Mouse (Mus musculus) liver, embryonic 12.5 days (tissue): ENCODE measurements around the gene Cdk5. TPM values are rescaled to one million over a fixed set of nuclear protein-coding genes. Genes with fewer than 3 reads are reported as not detected.
A peak's percentile ranks its signal among the peaks of the same experiment; 100 is the strongest.

Experiments used
- ATAC-seq: fragments of 200-750 bp; cut with Nextera tagmentation; 2 replicates; pipeline ENCODE4 v1.8.0; 2017; ENCODE audit warnings: moderate number of reproducible peaks, mild to moderate bottlenecking, moderate library complexity
- H3K27ac ChIP-seq: fragments of 300-500 bp; sonication (generic); 2 replicates; pipeline ENCODE4 v1.5.1; 2016; ENCODE audit warnings: mild to moderate bottlenecking
- H3K27me3 ChIP-seq: fragments of 300-500 bp; sonication (generic); replicated peaks from 2 replicates; pipeline ENCODE4 v1.6.1; 2016; ENCODE audit warnings: mild to moderate bottlenecking, moderate library complexity
- H3K36me3 ChIP-seq: fragments of 300-500 bp; sonication (generic); 2 replicates; pipeline ENCODE4 v1.6.1; 2016; ENCODE audit warnings: mild to moderate bottlenecking, moderate library complexity
- H3K4me1 ChIP-seq: fragments of 300-500 bp; sonication (generic); 2 replicates; pipeline ENCODE4 v1.6.1; 2016
- H3K4me2 ChIP-seq: fragments of 300-500 bp; sonication (generic); 2 replicates; pipeline ENCODE4 v1.6.1; 2016; ENCODE audit warnings: mild to moderate bottlenecking, moderate library complexity
- H3K4me3 ChIP-seq: fragments of 300-500 bp; sonication (generic); 2 replicates; pipeline ENCODE4 v1.5.1; 2016; ENCODE audit warnings: mild to moderate bottlenecking, moderate library complexity
- H3K9ac ChIP-seq: fragments of 300-500 bp; sonication (generic); 2 replicates; pipeline ENCODE4 v1.6.1; 2016; ENCODE audit warnings: mild to moderate bottlenecking, moderate library complexity
- H3K9me3 ChIP-seq: fragments of 300-500 bp; sonication (generic); replicated peaks from 2 replicates; pipeline ENCODE4 v1.6.1; 2016; ENCODE audit warnings: mild to moderate bottlenecking, moderate library complexity
- WGBS: fragments of 180-500 bp; shearing (Covaris S2); methylation state at CpG from one replicate; pipeline ENCODE4 v1.1.7; 2016; ENCODE audit not compliant: insufficient replicate concordance; 5-methylcytosine and 5-hydroxymethylcytosine counted together
- polyA plus RNA-seq: library from polyadenylated mRNA; unstranded; fragments of >200 nt; fragmentation: Nextera tagmentation; extraction: Ambion mirVana; gene quantifications from 2 replicates; pipeline ENCODE4 v1.2.1, GENCODE M21; 2016

Cdk5 gene
- polyA plus RNA-seq, 1 experiment from 2014 or later, result 13.0 TPM

DNA sequence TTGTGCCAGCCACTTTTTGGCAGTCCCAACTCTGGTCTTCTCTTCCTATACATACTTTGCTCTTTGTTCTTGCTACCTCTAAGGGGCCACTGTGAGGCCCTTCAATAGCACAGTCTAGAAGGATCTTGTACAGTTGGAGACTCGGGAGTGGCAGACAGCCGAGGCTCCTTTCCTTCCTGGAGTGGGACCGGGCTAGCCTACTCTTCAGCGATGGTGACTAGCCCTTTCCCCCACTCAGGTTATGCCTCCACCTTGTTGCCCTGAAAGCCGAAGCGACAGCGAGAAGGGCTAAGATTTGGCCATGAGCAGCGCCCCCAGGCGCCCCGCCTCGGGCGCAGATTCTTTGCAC, 3.9 kb upstream of the Cdk5 start:
- H3K9ac ChIP-seq, result peak overlapping the region; percentile 35; the same call in 1 of the 2 replicates
- H3K4me1 ChIP-seq, result peaks cover 59% of the 10 kb centered on the region
- peak overlapping the region; percentile 95 for H3K4me2 ChIP-seq
- H3K27me3 ChIP-seq, result no peaks in the 10 kb centered on the region; the same call in 1 of the 2 replicates
- H3K9me3 ChIP-seq, result no peaks in the 10 kb centered on the region
- H3K4me3 ChIP-seq, result peak overlapping the region; percentile 74; the same call in 1 of the 2 replicates
- H3K36me3 ChIP-seq, result peaks cover 30% of the 10 kb centered on the region
- ATAC-seq, result no peak
- WGBS, result 26% methylated on average over 12 of the region's 12 CpGs
- no peak overlapping the region for H3K27ac ChIP-seq

DNA sequence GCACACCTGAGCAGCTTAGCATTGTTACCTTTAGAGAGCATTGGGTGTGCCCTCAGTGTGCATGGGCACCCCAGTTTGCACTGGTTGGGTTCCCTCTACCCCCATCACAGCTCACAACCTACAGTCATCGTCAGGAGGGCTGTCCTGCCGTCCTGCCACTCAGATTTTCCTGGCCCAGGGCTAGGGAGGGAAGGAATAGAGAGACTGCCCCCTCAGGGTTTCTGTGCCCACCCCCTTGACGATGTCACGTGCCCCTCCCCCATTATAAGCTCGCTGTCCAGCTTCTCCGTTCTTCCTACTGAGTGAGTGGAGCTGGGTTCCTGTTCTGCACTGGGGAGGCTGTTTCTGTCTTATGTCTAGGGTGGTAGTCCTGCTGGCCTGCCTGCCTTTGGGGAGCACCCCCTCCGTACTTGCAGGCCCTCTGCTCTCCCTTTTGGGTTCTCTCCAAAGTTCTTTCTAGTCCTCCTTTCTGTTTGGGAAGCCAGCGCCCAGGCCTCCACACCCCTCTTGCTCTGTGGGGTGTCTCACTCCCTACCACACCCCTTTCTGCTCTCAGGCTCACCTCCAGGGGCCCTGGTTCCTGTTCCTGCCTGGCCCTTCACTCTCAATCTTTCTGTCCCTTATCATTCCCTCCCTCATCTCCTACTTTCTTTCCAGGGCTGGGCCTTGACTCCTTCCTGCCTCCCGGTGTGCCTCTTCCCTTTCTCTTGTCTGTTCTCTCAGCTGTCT, 3.4 kb upstream of the Cdk5 start:
- H3K9ac ChIP-seq, result peak overlapping the region; percentile 89; the same call in 1 of the 2 replicates
- peak overlapping the region; percentile 74 for H3K4me3 ChIP-seq
- peaks cover 25% of the 10 kb centered on the region for H3K36me3 ChIP-seq
- H3K27ac ChIP-seq, result no peak overlapping the region
- H3K4me2 ChIP-seq, result peak overlapping the region; percentile 95
- peaks cover 60% of the 10 kb centered on the region for H3K4me1 ChIP-seq
- no peak for ATAC-seq
- H3K9me3 ChIP-seq, result no peaks in the 10 kb centered on the region
- H3K27me3 ChIP-seq, result no peaks in the 10 kb centered on the region; the same call in 1 of the 2 replicates
- WGBS, result 8% methylated on average over 9 of the region's 9 CpGs

DNA sequence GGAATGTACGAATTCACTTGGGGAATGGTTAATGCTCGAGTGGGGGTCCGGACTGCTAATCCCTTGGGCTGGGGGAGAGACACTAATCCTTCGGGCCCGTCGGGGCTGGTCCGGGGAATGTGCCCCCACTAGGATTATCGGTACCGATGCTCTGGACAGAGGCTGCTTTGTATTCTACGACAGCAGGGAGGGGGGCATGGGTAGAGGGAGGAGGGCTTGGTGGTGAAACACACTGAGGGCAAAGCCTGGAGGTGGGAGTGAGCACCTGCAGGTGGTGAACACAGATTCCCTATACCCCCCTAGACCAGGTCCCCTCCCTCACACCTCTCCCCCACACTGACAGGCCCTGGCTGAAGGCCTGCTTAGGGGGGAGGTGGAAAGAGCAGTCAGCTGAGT, 2.7 kb upstream of the Cdk5 start:
- no peak for ATAC-seq
- Histone ChIP-seq H3K9ac (peak overlapping the region; percentile 89), H3K27me3 (no peaks in the 10 kb centered on the region; the same call in 1 of the 2 replicates), H3K4me2 (peak overlapping the region; percentile 95), H3K36me3 (peaks cover 18% of the 10 kb centered on the region), H3K4me1 (peaks cover 60% of the 10 kb centered on the region), H3K9me3 (no peaks in the 10 kb centered on the region), H3K4me3 (peak overlapping the region; percentile 74), H3K27ac (no peak overlapping the region)
- WGBS, result 10% methylated on average over 10 of the region's 10 CpGs

DNA sequence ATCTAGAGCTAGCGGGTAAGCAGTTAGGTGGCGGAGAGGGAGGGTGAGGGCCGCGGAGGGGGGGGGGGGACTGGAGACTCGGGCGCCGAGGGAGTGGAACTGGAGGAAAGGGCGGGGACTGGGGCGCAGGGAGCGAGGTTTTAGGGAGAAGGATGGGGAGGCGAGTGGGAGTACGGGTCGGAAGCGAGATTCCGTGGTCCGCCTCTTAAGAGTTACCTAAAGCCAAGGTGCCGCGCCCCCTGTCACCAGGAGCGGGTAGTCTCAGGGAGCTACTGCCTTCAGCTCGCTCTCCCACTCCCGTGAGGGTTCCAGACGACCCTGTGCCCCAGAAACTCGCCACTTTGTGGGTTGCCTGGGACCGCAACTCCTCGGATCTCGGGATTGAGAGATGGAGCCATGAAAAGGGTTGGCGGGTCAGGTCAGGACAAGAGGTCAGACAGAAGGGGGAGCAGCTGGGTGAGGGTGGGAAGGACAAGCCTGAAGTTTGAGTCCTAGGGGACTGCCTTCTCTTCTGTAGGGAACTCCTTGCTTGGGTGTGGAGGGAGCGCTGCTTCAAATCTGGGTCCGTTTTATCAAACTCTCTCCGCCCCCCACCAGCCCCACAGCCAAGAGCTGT, 2.2 kb upstream of the Cdk5 start:
- peak overlapping the region; percentile 74 for H3K4me3 ChIP-seq
- no peaks in the 10 kb centered on the region for H3K9me3 ChIP-seq
- H3K4me2 ChIP-seq, result peak overlapping the region; percentile 95
- no peak for ATAC-seq
- peaks cover 60% of the 10 kb centered on the region for H3K4me1 ChIP-seq
- H3K27me3 ChIP-seq, result no peaks in the 10 kb centered on the region; the same call in 1 of the 2 replicates
- under 1% methylated on average over 25 of the region's 30 CpGs for WGBS
- peak overlapping the region; percentile 89 for H3K9ac ChIP-seq
- peak overlapping the region; percentile 95 for H3K27ac ChIP-seq
- peaks cover 13% of the 10 kb centered on the region for H3K36me3 ChIP-seq

DNA sequence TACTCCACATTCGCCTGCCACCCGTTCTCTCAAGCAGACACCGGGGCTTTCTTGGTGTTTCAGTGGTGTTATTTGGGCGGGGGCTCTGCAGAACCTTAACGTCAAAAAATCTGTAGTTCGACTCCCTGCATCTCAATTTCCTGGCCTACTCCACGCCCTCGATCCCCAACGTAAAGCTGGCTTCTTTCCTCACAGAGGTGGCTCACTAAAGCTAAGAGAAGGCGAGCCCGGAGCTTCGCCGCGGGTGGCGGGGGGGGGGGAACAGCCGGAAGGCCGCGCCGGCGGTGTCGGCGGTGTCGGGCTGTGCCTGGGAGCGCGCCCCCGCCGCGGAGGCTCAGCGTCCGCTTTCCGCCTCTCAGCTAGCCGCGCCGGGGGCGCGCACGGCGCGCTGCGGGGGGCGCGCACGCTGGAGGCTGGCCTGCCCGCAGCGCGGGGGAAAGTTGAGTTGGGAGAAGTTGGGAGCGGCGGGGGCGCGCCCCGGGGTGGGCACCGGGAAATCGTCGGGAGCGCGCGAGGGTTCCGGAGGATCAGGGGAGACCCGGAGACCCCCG, 1.6 kb upstream of the Cdk5 start:
- Histone ChIP-seq H3K27ac (peak overlapping the region; percentile 95), H3K9me3 (no peaks in the 10 kb centered on the region), H3K36me3 (peaks cover 8% of the 10 kb centered on the region), H3K4me2 (peak overlapping the region; percentile 95), H3K27me3 (no peaks in the 10 kb centered on the region; the same call in 1 of the 2 replicates), H3K4me3 (peak overlapping the region; percentile 74), H3K9ac (peak overlapping the region; percentile 89), H3K4me1 (peaks cover 60% of the 10 kb centered on the region)
- ATAC-seq, result peak; percentile 48
- under 1% methylated on average over 50 of the region's 60 CpGs for WGBS

DNA sequence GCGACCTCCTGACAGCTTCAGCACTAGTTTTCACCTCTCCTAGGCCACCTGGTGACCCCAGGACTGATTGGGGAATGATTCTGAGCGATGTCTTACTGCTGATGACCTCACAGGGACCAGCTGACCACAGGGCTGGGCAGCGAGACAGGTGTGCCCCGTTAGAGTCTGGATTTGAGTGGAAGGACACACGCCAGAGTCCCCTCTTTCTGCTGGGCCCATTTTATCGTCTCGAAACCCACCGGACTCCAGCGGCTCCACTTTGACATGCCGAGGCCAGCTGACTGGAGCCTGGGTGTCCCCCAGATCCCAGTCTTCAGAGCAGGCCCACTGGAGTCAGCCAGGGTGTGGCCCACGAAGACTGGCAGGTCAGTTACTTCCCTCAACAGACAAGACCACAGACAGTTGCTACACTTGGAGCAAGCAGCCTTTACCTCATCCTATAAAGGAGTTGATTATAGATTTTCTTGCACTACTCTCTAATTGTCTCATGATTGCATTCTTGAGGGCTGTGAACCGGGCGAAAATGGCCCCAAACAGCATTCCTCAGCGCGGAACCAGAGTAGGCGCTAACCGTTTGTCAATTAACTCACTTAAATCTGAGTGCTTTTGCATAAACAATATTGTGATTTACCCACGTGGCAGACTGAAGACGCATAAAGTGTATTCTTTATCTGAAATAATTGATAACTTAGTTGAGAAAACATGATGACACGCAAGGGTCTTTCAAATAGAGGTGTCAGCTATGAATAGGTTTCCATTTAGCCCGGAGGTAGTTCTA, 863 bp upstream of the Cdk5 start:
- peak overlapping the region; percentile 95 for H3K4me2 ChIP-seq
- WGBS, result 14% methylated on average over 21 of the region's 21 CpGs
- H3K27ac ChIP-seq, result peak overlapping the region; percentile 95
- peaks cover 9% of the 10 kb centered on the region for H3K36me3 ChIP-seq
- no peaks in the 10 kb centered on the region; the same call in 1 of the 2 replicates for H3K27me3 ChIP-seq
- peak overlapping the region; percentile 74 for H3K4me3 ChIP-seq
- ATAC-seq, result no peak
- peaks cover 60% of the 10 kb centered on the region for H3K4me1 ChIP-seq
- H3K9ac ChIP-seq, result peak overlapping the region; percentile 89
- H3K9me3 ChIP-seq, result no peaks in the 10 kb centered on the region

DNA sequence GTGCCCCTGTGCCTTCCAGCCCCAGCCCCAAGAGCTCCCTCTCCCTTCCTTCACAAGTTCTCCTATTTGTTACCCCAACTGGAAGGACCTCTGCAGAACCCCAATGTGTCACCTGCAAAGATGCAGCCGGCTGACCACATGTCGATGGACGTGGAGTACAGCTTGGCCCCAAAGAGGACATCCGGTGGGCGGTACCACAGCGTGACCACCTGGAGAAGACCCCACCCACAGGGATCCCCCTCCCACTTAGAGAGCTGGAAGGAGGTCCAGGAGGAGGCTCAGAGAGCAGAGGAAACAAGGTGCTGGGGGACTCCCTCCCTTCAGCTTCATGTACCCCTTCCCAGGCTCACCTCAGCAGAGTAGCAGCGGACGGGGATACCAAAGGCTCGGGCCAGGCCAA, 2.9 kb downstream of the Cdk5 start:
- Histone ChIP-seq H3K27me3 (peaks cover 13% of the 10 kb centered on the region), H3K27ac (no peak overlapping the region), H3K9ac (no peak overlapping the region), H3K36me3 (peaks cover 13% of the 10 kb centered on the region), H3K4me1 (peaks cover 36% of the 10 kb centered on the region), H3K9me3 (no peaks in the 10 kb centered on the region), H3K4me3 (no peak overlapping the region), H3K4me2 (no peak overlapping the region)
- no peak for ATAC-seq
- WGBS, result 90% methylated on average over 9 of the region's 9 CpGs

DNA sequence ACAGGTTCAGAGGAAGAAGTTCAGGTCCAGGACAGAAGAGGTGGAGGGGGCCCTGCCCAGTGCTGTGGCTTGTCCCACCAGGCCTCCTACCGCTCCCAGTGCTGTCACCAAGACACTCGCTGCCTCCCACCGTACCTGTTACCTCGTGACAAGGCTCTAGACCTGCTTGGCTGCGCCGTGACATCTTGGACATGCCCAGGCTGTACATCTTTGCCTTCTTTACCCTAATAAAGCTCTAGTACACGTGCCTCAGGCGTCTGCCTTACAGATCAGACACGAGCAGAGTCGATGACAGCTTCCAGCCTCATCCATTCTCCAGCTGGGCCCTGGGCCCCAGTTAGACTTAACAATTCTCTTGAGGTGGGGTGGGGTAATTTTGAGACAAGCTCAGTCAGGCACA, 5.7 kb downstream of the Cdk5 start:
- H3K36me3 ChIP-seq, result peaks cover 13% of the 10 kb centered on the region
- no peak overlapping the region for H3K27ac ChIP-seq
- H3K27me3 ChIP-seq, result peaks cover 41% of the 10 kb centered on the region
- no peaks in the 10 kb centered on the region for H3K9me3 ChIP-seq
- no peak overlapping the region for H3K9ac ChIP-seq
- peaks cover 14% of the 10 kb centered on the region for H3K4me1 ChIP-seq
- WGBS, result 79% methylated on average over 10 of the region's 10 CpGs
- H3K4me3 ChIP-seq, result no peak overlapping the region
- ATAC-seq, result no peak
- H3K4me2 ChIP-seq, result no peak overlapping the region

DNA sequence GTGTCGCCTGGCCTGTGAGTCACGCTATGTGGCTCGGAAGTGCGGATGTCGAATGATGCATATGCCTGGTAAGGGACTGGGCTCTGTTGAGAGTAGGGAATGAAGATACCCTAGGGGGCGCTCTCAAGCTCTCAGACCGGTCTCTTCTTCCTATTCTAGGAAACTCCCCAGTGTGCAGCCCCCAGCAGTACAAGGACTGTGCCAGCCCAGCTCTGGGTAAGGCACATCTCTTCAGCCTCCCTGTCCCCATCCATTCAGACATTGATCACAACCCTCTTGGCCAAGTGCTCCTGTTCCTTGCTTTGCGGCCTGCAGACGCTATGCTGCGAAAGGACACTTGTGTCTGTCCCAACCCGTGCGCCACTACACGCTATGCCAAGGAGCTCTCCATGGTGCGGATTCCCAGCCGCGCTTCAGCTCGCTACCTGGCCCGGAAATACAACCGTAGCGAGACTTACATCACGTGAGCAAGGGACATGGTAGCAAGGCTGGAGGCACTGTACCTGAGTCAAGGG, 7.1 kb downstream of the Cdk5 start:
- ATAC-seq, result peak; percentile 63
- peaks cover 13% of the 10 kb centered on the region for H3K36me3 ChIP-seq
- H3K9me3 ChIP-seq, result no peaks in the 10 kb centered on the region
- no peak overlapping the region for H3K27ac ChIP-seq
- peaks cover 42% of the 10 kb centered on the region for H3K27me3 ChIP-seq
- no peak overlapping the region for H3K4me3 ChIP-seq
- 7% methylated on average over 21 of the region's 21 CpGs for WGBS
- H3K4me2 ChIP-seq, result peak overlapping the region; percentile 31; the same call in 1 of the 2 replicates
- H3K4me1 ChIP-seq, result peaks cover 10% of the 10 kb centered on the region; the same call in 1 of the 2 replicates
- no peak overlapping the region for H3K9ac ChIP-seq

DNA sequence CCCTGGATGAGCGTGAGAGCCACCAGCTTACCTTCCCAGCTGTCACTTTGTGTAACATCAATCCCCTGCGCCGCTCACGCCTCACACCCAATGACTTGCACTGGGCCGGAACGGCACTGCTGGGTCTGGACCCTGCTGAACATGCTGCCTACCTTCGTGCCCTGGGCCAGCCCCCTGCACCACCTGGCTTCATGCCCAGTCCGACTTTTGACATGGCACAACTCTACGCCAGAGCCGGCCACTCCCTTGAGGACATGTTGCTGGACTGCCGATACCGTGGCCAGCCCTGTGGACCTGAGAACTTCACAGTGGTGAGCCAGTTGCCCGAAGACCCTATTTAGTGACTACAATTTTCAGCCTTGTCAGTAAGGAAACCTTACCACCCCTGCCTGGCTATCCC, 9.4 kb downstream of the Cdk5 start:
- Histone ChIP-seq H3K36me3 (peaks cover 5% of the 10 kb centered on the region; the same call in 1 of the 2 replicates), H3K4me1 (peaks cover 10% of the 10 kb centered on the region; the same call in 1 of the 2 replicates), H3K4me3 (no peak overlapping the region), H3K27me3 (peaks cover 42% of the 10 kb centered on the region), H3K9me3 (no peaks in the 10 kb centered on the region), H3K4me2 (no peak overlapping the region), H3K27ac (no peak overlapping the region), H3K9ac (no peak overlapping the region)
- 73% methylated on average over 13 of the region's 13 CpGs for WGBS
- no peak for ATAC-seq

DNA sequence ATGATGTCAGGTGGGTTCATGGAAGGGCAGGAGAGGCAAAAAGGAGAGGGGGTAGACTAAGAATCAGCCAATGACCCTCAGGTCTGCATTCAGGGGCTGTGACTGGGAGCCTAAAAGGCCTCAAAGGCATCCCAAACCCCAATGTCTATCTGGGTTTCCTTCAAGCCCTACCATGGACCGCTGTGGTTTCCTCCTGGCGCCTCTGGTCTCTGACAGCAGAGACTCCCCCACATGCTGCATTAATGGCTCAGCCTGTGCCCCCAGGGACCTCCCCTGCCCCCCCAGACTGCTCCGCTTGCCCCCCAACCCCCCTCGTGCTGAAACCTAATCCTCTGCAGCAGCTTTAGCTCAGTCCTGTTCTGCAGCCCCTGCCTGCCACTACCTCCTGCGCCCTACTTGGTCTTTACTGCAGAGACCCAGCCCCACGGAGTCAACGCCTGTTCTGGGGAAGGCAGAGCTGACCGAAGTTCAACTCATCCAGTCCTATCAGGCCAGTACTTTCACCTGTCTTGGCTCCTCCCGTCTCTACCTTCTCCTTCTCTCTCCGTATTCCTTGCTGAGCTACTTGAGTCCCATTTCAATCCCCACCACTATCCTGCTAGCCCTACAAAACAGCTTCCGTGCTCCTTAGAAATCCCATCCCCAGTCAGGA, 10.2 kb downstream of the Cdk5 start, which contains the start of gene Asic3:
TSS of gene Asic3 (plus strand) at position 351 of the 652 bp plus-strand sequence.
- ATAC-seq, result no peak
- H3K27ac ChIP-seq, result no peak within 1 kb of the TSS

More for the DNA sequence above, 10.2 kb downstream of the Cdk5 start, which contains the start of gene Asic3:
- WGBS, result 36% methylated on average over 11 of the region's 11 CpGs
- Histone ChIP-seq H3K36me3 (peaks cover 9% of the 10 kb centered on the region; the same call in 1 of the 2 replicates), H3K4me2 (no peak within 1 kb of the TSS), H3K9ac (no peak within 1 kb of the TSS), H3K4me3 (no peak within 1 kb of the TSS), H3K4me1 (peaks cover 10% of the 10 kb centered on the region; the same call in 1 of the 2 replicates), H3K9me3 (no peaks in the 10 kb centered on the region), H3K27me3 (peaks cover 42% of the 10 kb centered on the region)
